Mouse (Mus musculus): Measurements from ENCODE around the gene Vwa3a. TPM values are rescaled to one million over a fixed set of nuclear protein-coding genes. Genes with fewer than 3 reads are reported as not detected.

Vwa3a gene
- polyA plus RNA-seq, 1 experiment from 2014 or later = not detected

DNA sequence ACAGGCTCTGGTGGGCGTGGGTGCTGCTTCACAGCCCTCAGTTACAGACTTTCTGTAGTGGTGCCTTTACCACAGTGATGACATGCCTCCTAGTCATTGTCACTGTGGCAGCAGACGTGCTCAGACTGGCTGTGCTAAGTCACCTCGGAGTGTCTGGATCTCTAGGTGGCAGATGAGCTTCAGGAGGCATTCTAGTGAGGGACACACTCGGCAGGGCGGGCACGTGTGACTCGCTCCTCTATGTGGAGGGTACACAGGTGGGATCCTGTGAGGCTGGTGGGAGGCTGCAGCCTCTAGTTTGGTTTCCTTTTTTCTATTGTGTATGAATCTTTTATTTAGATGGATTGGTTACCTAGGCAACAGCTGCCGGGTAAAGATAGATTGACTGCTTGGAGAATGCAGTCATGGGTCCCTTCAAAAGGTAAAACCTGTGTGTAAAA, 16.3 kb upstream of the Vwa3a start:
- WGBS (ENCODE audit: missing documents) = 94% methylated on average over 8 of the region's 8 CpGs
- Histone ChIP-seq H3K79me2 (ENCODE audit: inconsistent target) (no peaks in the 10 kb centered on the region), H3K27ac (no peak overlapping the region), H3K36me3 (ENCODE audit: inconsistent target) (no peaks in the 10 kb centered on the region), H3K4me3 (ENCODE audit: inconsistent target) (no peak overlapping the region)

DNA sequence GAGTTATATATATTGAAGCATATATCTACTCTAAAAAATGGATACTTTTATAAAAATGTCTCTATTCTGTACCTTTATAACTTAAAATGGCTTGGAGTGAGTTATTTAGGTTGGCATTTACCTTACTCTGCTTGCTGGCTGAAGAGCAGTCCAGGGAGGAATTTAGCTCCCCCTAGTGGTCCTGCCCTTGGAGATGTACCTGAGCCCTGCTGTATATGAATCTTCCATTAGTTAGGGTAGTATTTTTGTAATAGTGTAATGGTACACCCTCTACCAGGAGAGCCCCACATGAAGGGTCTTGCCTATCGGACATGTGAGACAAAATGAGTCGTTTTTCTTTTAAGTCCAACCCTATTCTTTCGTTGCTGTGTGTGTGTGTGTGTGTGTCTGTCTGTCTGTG, 11.5 kb upstream of the Vwa3a start:
- WGBS (ENCODE audit: missing documents) = 93% methylated on average over 3 of the region's 3 CpGs
- H3K79me2 ChIP-seq (ENCODE audit: inconsistent target) = no peaks in the 10 kb centered on the region
- no peaks in the 10 kb centered on the region for H3K36me3 ChIP-seq (ENCODE audit: inconsistent target)
- no peak overlapping the region for H3K4me3 ChIP-seq (ENCODE audit: inconsistent target)
- no peak overlapping the region for H3K27ac ChIP-seq

DNA sequence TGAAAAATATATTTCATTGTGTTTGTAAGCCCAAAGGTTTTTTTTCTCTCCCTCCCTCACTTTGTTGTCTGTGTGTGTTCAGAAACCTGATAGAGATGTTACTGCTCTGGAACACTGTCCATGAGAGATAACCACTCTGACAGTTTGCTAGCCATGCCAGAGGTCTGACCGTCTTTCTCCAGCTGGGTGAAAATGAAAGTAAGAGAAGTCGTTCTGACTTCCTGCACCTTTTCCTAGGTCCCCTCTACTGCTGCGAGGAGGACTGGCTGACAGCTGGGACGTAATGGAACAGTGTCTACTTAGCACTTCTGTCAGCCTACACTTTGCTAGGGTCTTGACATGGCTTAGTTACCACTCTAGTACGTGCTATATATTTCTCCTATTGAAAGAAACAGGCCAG, 9.5 kb upstream of the Vwa3a start:
- Histone ChIP-seq H3K79me2 (ENCODE audit: inconsistent target) (no peaks in the 10 kb centered on the region), H3K27ac (no peak overlapping the region), H3K36me3 (ENCODE audit: inconsistent target) (no peaks in the 10 kb centered on the region), H3K4me3 (ENCODE audit: inconsistent target) (no peak overlapping the region; the same call in 1 of the 2 replicates)
- WGBS (ENCODE audit: missing documents) = 15% methylated on average over 5 of the region's 5 CpGs

DNA sequence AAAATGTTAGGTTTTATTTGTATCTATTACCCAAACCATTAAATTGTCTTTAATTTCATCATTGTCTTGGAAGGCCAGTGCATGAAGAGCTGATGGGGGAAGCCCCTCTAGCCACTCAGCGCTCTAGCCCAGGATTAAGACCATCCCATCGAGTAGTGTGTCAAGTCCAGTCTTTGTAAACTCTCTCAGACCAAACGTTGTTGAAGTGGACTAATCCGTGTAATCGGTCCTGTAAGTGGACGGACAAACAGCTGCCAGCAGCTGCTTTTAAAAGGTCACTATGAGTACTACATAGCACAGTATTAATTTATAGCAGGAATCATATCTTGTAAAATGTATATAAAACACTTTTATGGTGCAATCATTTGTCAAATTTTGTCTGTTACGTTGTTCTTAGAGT, 6.2 kb upstream of the Vwa3a start:
- Histone ChIP-seq H3K27ac (no peak overlapping the region), H3K4me3 (ENCODE audit: inconsistent target) (no peak overlapping the region), H3K79me2 (ENCODE audit: inconsistent target) (no peaks in the 10 kb centered on the region), H3K36me3 (ENCODE audit: inconsistent target) (no peaks in the 10 kb centered on the region)
- 95% methylated on average over 7 of the region's 7 CpGs for WGBS (ENCODE audit: missing documents)

DNA sequence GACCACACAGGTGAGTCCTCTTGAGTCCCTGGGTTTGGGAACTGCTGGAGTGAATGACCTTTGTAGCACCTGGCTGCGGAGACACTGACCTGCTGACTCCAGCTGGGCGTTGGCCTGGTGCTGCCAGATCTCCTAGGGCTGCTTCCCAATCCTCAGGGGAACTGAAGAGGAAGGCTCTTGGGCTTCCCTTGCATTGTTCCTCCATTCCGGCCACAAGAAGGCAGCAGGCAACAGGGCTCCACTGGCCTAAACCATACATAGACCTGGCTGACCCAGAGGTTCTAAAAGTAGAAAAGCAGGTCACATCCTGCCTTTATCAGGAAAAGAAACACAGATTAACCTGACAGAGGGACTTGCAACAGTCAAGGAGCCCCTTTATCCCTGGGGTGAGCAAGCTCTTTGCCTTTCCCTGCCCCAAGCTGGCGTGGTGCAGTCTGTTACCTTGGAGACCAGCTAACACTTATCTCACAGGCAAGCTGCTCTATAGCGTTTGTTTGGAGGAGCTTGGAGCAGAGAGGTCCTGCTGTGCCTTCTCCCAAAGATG, 512 bp downstream of the Vwa3a start:
- 56% methylated on average over 5 of the region's 5 CpGs for whole genome bisulfite sequencing (ENCODE audit: missing documents)
- H3K27ac ChIP-seq = no peak overlapping the region
- H3K36me3 ChIP-seq (ENCODE audit: inconsistent target) = no peaks in the 10 kb centered on the region
- H3K79me2 ChIP-seq (ENCODE audit: inconsistent target) = no peaks in the 10 kb centered on the region
- no peak overlapping the region for H3K4me3 ChIP-seq (ENCODE audit: inconsistent target)

DNA sequence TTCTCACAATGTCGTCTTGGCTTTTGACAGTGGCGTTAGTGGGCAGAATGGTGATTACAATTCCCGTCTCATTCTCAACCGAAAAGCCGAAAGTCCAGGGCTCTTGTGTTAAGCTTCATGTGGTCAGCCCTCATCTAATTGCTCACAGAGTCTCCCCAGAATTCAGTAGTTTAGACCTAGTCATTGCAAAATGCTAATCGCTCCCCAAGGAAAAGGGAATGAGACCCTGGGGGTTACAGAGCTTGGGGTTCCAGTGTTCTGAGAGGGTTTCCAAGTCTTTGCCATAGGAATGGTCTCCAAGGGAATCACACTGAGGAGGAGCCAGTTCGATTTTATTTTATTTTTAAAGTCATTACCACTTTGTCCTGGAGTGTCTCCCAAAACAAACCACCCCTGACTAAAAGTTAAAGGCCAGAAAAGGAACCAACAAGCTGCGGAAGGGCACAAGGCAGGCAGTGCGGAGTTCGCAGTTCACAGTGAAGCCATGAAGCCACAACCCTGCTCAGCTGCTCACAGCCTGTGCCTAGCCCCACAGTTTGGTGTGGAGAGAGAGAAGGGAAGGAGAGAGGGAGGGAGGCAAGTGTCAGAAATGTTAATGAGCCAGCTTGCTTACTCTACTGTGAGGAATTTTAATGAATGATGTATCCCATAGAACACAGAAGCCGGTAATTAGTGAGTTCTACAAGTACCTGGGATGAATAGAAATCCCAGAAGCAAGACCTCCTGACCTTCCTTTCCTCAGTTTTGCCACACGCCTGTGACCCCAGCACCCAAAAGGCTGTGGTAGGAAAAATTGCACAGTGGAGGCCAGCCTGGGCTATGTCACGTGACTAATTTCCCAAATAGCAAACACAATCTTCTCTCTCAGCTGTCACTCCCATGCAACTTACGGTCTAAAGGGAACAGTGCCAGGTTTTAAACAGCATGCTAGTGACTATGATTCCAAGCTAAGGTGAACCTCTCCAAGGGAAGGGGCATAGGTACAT, 4.5 kb downstream of the Vwa3a start:
- no peaks in the 10 kb centered on the region for H3K36me3 ChIP-seq (ENCODE audit: inconsistent target)
- no peak overlapping the region for H3K4me3 ChIP-seq (ENCODE audit: inconsistent target)
- H3K79me2 ChIP-seq (ENCODE audit: inconsistent target) = no peaks in the 10 kb centered on the region
- WGBS (ENCODE audit: missing documents) = 82% methylated on average over 14 of the region's 14 CpGs
- no peak overlapping the region for H3K27ac ChIP-seq

DNA sequence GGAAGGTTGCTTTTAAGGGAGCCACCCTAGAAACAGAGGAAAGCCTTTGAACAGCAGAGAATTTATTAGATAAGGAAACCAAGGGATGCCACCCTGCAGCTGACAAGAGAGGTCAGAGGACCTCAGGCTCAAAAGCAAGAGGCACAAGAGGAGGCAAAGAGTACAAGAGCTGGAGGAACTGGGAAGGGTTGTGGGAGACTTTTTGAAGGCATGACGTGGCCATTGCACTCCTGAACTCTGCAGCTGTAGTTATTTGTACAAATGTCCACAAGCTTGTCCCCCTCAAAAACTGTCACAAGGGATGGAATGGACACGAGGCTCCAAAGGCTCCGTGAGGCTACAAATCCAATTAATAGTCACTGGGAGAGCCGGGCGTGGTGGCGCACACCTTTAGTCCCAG, 5.5 kb downstream of the Vwa3a start:
- Histone ChIP-seq H3K27ac (no peak overlapping the region), H3K36me3 (ENCODE audit: inconsistent target) (no peaks in the 10 kb centered on the region), H3K4me3 (ENCODE audit: inconsistent target) (no peak overlapping the region), H3K79me2 (ENCODE audit: inconsistent target) (no peaks in the 10 kb centered on the region)
- 90% methylated on average over 4 of the region's 6 CpGs for WGBS (ENCODE audit: missing documents)

DNA sequence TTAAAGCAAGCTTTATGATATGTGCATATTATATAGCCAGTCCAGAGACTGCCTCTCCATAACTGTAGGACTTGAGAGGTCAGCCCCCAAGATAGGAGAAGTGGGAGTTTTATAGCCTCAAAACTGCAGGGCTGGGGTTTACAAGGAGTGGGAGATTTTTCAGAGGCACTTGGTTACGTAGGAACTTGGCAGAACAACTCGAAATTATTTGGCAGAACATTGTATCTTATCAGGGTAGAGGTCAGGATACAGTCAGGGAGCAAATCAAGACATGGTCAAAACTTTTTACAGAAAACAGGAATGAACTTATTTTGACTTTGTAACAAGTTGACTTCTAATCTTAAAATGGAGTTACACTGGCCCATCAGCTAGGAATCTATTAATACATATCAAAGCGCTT, 6.9 kb downstream of the Vwa3a start:
- Histone ChIP-seq H3K36me3 (ENCODE audit: inconsistent target) (no peaks in the 10 kb centered on the region), H3K4me3 (ENCODE audit: inconsistent target) (no peak overlapping the region), H3K27ac (no peak overlapping the region), H3K79me2 (ENCODE audit: inconsistent target) (no peaks in the 10 kb centered on the region)
- WGBS (ENCODE audit: missing documents) = 86% methylated on average over 3 of the region's 3 CpGs

DNA sequence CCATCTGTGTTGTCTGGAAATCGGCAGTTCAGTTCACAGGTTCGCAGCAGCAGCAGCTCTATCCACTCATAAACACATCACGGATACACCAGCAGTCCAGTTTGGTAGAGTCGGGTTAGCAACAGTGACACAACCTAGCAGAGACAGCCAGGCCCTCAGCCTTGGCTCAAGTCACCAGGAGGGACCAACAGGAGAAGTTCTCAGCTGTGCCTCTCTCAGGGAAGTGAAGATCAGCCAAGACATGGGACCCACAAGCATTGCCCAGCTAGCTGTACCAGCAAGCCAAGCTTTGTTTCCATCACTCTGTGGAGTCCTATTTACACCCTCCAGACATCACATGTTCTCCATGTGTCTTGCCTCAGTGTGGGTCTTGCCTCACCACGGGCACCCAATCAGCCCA, 7.7 kb downstream of the Vwa3a start:
- H3K4me3 ChIP-seq (ENCODE audit: inconsistent target) = no peak overlapping the region
- H3K36me3 ChIP-seq (ENCODE audit: inconsistent target) = no peaks in the 10 kb centered on the region
- H3K79me2 ChIP-seq (ENCODE audit: inconsistent target) = no peaks in the 10 kb centered on the region
- H3K27ac ChIP-seq = no peak overlapping the region
- WGBS (ENCODE audit: missing documents) = 91% methylated on average over 5 of the region's 5 CpGs

DNA sequence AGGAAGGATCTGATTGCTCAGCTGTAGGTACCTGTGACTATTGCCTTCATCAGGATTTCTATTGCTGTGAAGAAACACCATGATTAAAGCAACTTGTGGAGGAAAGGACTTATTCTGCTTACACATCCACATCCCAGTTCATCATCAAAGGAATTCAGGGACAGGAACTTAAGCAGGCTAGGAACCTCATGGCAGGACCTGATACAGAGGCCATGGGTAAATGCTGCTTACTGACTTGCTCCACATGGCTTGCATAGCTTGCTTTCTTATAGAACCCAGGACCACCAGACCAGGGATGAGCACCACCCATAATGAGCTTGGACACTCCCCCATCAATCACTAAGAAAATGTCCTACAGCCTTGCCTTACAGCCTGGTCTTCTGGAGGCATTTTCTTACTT, 9.4 kb downstream of the Vwa3a start:
- H3K27ac ChIP-seq = no peak overlapping the region
- H3K4me3 ChIP-seq (ENCODE audit: inconsistent target) = no peak overlapping the region
- H3K36me3 ChIP-seq (ENCODE audit: inconsistent target) = no peaks in the 10 kb centered on the region
- no peaks in the 10 kb centered on the region for H3K79me2 ChIP-seq (ENCODE audit: inconsistent target)

DNA sequence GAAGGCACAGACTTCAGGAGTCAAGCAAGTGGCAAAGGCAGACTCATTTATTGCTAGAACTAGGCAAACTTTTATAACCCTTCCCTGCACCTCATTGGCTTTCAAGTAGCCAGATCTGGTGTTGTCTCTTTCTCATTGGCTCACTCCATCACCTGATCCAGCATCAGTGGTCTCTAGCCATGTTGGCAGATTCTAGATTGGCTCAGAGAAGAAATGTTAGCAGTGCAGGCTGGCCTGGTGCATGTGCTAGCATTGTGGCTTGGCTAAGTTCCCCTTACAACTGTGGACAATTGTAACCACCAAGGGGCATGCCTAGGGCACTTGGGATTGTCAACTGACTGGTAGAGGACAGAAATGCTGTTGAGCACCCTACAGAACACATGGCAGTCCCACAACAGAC, 12.2 kb downstream of the Vwa3a start:
- no peak overlapping the region for H3K27ac ChIP-seq
- no peaks in the 10 kb centered on the region for H3K79me2 ChIP-seq (ENCODE audit: inconsistent target)
- no peaks in the 10 kb centered on the region for H3K36me3 ChIP-seq (ENCODE audit: inconsistent target)
- H3K4me3 ChIP-seq (ENCODE audit: inconsistent target) = no peak overlapping the region

DNA sequence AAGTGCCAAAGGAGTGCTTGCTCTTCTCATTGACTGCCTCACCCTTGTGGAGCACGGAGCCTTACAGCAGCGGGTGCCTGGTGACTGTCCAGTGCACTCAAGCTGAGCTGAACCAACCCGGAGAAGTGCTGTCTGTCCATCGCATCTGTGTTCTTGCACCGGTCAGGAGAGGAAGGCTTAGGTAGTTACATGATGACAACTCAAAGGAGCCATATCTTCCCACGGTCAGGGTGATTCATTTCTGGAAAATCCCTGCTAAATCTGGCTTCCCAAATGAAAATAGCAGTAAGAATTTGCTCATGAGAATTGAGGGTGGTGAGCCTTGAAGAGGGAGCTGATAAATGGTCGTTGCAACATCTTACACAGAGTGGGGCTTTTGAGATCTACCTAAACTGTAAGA, 12.8 kb downstream of the Vwa3a start:
- Histone ChIP-seq H3K79me2 (ENCODE audit: inconsistent target) (no peaks in the 10 kb centered on the region), H3K4me3 (ENCODE audit: inconsistent target) (no peak overlapping the region), H3K27ac (no peak overlapping the region), H3K36me3 (ENCODE audit: inconsistent target) (no peaks in the 10 kb centered on the region)
- WGBS (ENCODE audit: missing documents) = 89% methylated on average over 7 of the region's 7 CpGs

DNA sequence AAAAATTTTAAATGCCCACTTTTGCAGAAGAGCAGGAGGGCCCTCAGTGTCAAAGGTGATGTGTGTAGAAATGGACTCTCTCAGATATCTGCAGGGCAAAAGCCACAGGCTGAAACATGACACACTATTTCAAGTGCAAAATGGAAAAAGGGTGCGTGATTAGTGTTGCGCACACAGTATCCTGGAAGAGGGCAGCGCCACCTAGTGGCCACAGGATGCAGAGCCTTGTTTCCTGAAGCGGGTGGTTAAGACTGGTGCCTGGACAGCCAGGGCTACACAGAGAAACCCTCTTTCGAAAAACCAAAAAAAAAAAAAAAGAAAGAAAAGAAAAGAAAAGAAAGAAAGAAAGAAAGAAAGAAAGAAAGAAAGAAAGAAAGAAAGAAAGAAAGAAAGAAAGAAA, 15.6 kb downstream of the Vwa3a start:
- WGBS (ENCODE audit: missing documents) = 0% methylated on average over 4 of the region's 5 CpGs
- H3K79me2 ChIP-seq (ENCODE audit: inconsistent target) = no peaks in the 10 kb centered on the region
- H3K4me3 ChIP-seq (ENCODE audit: inconsistent target) = no peak overlapping the region
- no peak overlapping the region for H3K27ac ChIP-seq
- no peaks in the 10 kb centered on the region for H3K36me3 ChIP-seq (ENCODE audit: inconsistent target)

DNA sequence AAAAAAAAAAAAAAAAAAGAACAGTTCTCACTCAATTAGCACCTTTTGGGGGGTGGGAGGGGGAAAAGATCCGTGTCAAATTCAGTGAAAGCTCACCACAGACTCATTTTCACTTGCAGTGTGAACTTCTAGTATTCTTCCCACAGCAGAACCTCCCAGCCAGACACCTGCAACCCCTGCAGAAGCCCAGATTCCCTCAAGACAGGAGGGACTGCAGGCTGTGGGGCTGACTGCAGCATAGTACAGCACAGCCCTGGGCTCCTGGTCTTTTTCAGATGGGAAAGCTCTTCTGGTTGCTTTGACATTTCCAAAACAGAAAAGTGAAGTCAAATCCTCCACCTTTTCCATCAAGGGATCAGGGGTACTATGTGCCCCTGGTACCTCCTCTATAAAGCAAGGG, 28.3 kb downstream of the Vwa3a start:
- Histone ChIP-seq H3K79me2 (ENCODE audit: inconsistent target) (no peaks in the 10 kb centered on the region), H3K27ac (no peak overlapping the region), H3K36me3 (ENCODE audit: inconsistent target) (no peaks in the 10 kb centered on the region), H3K4me3 (ENCODE audit: inconsistent target) (no peak overlapping the region)
- WGBS (ENCODE audit: missing documents) = 0% methylated on average over 1 of the region's 1 CpGs

DNA sequence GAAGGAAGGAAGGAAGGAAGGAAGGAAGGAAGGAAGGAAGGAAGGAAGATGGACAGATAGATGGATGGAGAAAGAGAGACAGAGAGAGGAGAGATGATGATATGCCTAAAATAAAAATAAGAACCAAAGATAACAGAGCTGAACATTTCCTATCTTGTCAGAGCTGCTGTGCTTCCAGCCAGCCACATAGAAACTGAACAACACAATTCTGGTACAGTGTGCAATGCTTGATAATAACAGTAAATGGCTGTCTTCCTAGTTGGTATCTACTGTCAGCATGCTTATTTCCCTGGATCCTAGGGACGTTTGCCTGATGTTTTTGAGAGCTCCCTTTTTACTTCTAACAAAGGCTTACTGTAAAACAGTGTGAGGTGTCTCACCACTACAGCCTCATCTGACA, 32.3 kb downstream of the Vwa3a start:
- WGBS (ENCODE audit: missing documents) = 60% methylated on average over 1 of the region's 1 CpGs
- H3K79me2 ChIP-seq (ENCODE audit: inconsistent target) = no peaks in the 10 kb centered on the region
- no peak overlapping the region for H3K27ac ChIP-seq
- no peaks in the 10 kb centered on the region for H3K36me3 ChIP-seq (ENCODE audit: inconsistent target)
- no peak overlapping the region for H3K4me3 ChIP-seq (ENCODE audit: inconsistent target)

Measured in macrophage (primary cell).